Mouse (Mus musculus) megakaryocyte, embryonic 14.5 days (primary cell): ENCODE measurements at regions not wholly inside any gene's neighbourhood (a gene's known extent, or its start where the extent isn't known, plus 50 kb on each side); places are given as distances from the start of the nearest gene placed in this dataset.
"Not testable (repeated sequence)": the region's sequence is repeated elsewhere in the genome, so short reads cannot be mapped to it uniquely, and the experiment has no call there.

Experiments used
- FLI1 ChIP-seq: IDR thresholded peaks from 2 replicates; pipeline ENCODE4 v1.6.1; 2012; ENCODE audit warnings: low read length, inconsistent platforms, mixed read lengths
- GATA1 ChIP-seq: IDR thresholded peaks from 3 replicates; pipeline ENCODE4 v1.6.1; 2012; ENCODE audit warnings: mixed read lengths, low read length, inconsistent platforms, borderline replicate concordance

- TF ChIP-seq GATA1, FLI1: not testable (repeated sequence)
These were observed 150.3 kb upstream of the Trpc7 start for GRCm38 (mm10) chr13:57046130-57046529.
